Mouse (Mus musculus): ENCODE data around the gene Wdr20rt.

- no peak for TF ChIP-seq CTCF (IDR thresholded peaks at IDR 0.05; ENCODE audit: control insufficient read depth, insufficient read depth, low read length)
- TF ChIP-seq POLR2A (IDR thresholded peaks at IDR 0.05; ENCODE audit: borderline replicate concordance, control insufficient read depth, low read depth, low read length), result no peak
These were observed 8.9 kb upstream of the Wdr20rt start for GRCm38 (mm10) chr12:65216404-65216840.

Measured in bone marrow, adult 2 months (tissue).